In genomic region chr11:72487171-72487570, GRCm38 (mm10) we compare ENCODE assay signal across 10 mouse cellular contexts. TPM values are rescaled to one million over a fixed set of nuclear protein-coding genes. Genes with fewer than 3 reads are reported as not detected.
DNase-seq lines count a peak whose midpoint lies in the region; ATAC-seq and TF ChIP-seq lines count a peak whose summit lies in the region.
"Had no signal": no experiment of that assay in that cellular context is flagged by ENCODE, and none has a peak within 500 bp of the region (broad histone marks: within the 10 kb centered on the region; RNA-seq: fewer than 3 reads in every experiment).

No protein-coding gene starts in this region.

- H3K9me3 ChIP-seq in embryonic facial prominence, embryonic 13.5 days = no peaks in the 10 kb centered on the region
- H3K9me3 ChIP-seq in hindbrain, embryonic 14.5 days (ENCODE audit: control insufficient read depth, low read length) = no peaks in the 10 kb centered on the region
- H3K9me3 ChIP-seq in midbrain, embryonic 16.5 days (replicated peaks; ENCODE audit: control insufficient read depth, low read length, poor library complexity, severe bottlenecking) = no peaks in the 10 kb centered on the region

- peaks cover 16% of the 10 kb centered on the region for H3K4me1 ChIP-seq in embryonic facial prominence, embryonic 13.5 days
- peaks cover 25% of the 10 kb centered on the region for H3K4me1 ChIP-seq in hindbrain, embryonic 14.5 days (replicated peaks; ENCODE audit: control insufficient read depth, insufficient read depth, low read length)
- H3K4me1 ChIP-seq in midbrain, embryonic 16.5 days (ENCODE audit: control insufficient read depth, insufficient read depth, low read length) = peaks cover 34% of the 10 kb centered on the region

- H3K27ac ChIP-seq in layer of hippocampus, adult 2 months = peak overlapping the region; percentile 99; the same call in 1 of the 2 replicates
- no peak overlapping the region for H3K27ac ChIP-seq in embryonic facial prominence, embryonic 13.5 days
- no peak overlapping the region for H3K27ac ChIP-seq in hindbrain, embryonic 14.5 days
- H3K27ac ChIP-seq in midbrain, embryonic 16.5 days (ENCODE audit: low read length) = 0 out of 2 replicates have a peak overlapping the region, but pooled peaks have one; percentile 20

- H3K4me2 ChIP-seq in embryonic facial prominence, embryonic 13.5 days = 0 out of 2 replicates have a peak overlapping the region, but pooled peaks have one; percentile 96
- peak overlapping the region; percentile 75 for H3K4me2 ChIP-seq in hindbrain, embryonic 14.5 days (replicated peaks)
- peak overlapping the region; percentile 77 for H3K4me2 ChIP-seq in midbrain, embryonic 16.5 days (ENCODE audit: low read length)

- 68% methylated on average over 5 of the region's 5 CpGs for WGBS in embryonic facial prominence, embryonic 13.5 days
- WGBS in hindbrain, embryonic 14.5 days = 70% methylated on average over 5 of the region's 5 CpGs
- 64% methylated on average over 5 of the region's 5 CpGs for WGBS in midbrain, embryonic 16.5 days

- no peaks in the 10 kb centered on the region for H3K36me3 ChIP-seq in embryonic facial prominence, embryonic 13.5 days
- H3K36me3 ChIP-seq in hindbrain, embryonic 14.5 days (replicated peaks; ENCODE audit: control insufficient read depth, insufficient read depth) = no peaks in the 10 kb centered on the region
- no peaks in the 10 kb centered on the region for H3K36me3 ChIP-seq in midbrain, embryonic 16.5 days (ENCODE audit: control insufficient read depth, insufficient read depth, low read length)

- no peak for TF ChIP-seq CTCF in layer of hippocampus, adult 2 months (conservative IDR thresholded peaks at IDR 0.05)

- peaks cover 60% of the 10 kb centered on the region for H3K27me3 ChIP-seq in embryonic facial prominence, embryonic 13.5 days
- no peaks in the 10 kb centered on the region for H3K27me3 ChIP-seq in hindbrain, embryonic 14.5 days (ENCODE audit: control insufficient read depth, insufficient read depth, low read length)
- H3K27me3 ChIP-seq in midbrain, embryonic 16.5 days (ENCODE audit: control insufficient read depth, insufficient read depth, low read depth, low read length) = no peaks in the 10 kb centered on the region

- peak overlapping the region; percentile 65 for H3K4me3 ChIP-seq in layer of hippocampus, adult 2 months
- H3K4me3 ChIP-seq in embryonic facial prominence, embryonic 13.5 days = no peak overlapping the region
- peak overlapping the region; percentile 81; the same call in 1 of the 2 replicates for H3K4me3 ChIP-seq in hindbrain, embryonic 14.5 days (replicated peaks; ENCODE audit: low read length)
- no peak overlapping the region for H3K4me3 ChIP-seq in midbrain, embryonic 16.5 days (ENCODE audit: low read depth, low read length)

- no peak overlapping the region for H3K9ac ChIP-seq in embryonic facial prominence, embryonic 13.5 days
- peak overlapping the region; percentile 96; the same call in 1 of the 2 replicates for H3K9ac ChIP-seq in hindbrain, embryonic 14.5 days
- peak overlapping the region; percentile 34; the same call in 1 of the 2 replicates for H3K9ac ChIP-seq in midbrain, embryonic 16.5 days (ENCODE audit: low read depth, low read length)

- no peak for DNase-seq in layer of hippocampus, adult 2 months (ENCODE audit: low spot score in 2 of 2)
- no peak for DNase-seq in layer of hippocampus, postnatal 36 days
- DNase-seq in hindbrain, embryonic 14.5 days (ENCODE audit: low spot score) = no peak
- no peak for DNase-seq in spleen, adult 18-20 months
- DNase-seq in retina, postnatal 1 day = no peak
- DNase-seq: thymus, postnatal 36 days had no signal

- ATAC-seq in embryonic facial prominence, embryonic 13.5 days (ENCODE audit: insufficient number of reproducible peaks, insufficient read depth, low FRiP score, low TSS enrichment, low read depth) = no peak
- no peak for ATAC-seq in hindbrain, embryonic 14.5 days (ENCODE audit: low FRiP score)
- no peak for ATAC-seq in midbrain, embryonic 16.5 days

RNA-seq across cellular contexts. Expression of gene Spns2, which starts 2.5 kb away (rescaled TPM):
- 100 to 1,000 TPM; 101 to 105 TPM for total RNA-seq in layer of hippocampus, adult 2 months (2021)
- 100 to 1,000 TPM in 1 of 2 experiments, 10 to 100 TPM in 1; 91.4 to 129 TPM for total RNA-seq in layer of hippocampus, postnatal 36 days (2021)
- polyA plus RNA-seq in embryonic facial prominence, embryonic 13.5 days (2015; fragmentation: Nextera tagmentation; extraction: Ambion mirVana) = 2.7 and 3.0 TPM in 2 replicates
- polyA plus RNA-seq in hindbrain, embryonic 14.5 days (2014; fragmentation: Nextera tagmentation; extraction: Ambion mirVana) = 11.9 and 12.4 TPM in 2 replicates
- polyA plus RNA-seq in midbrain, embryonic 16.5 days (2015; fragmentation: Nextera tagmentation; extraction: Ambion mirVana) = 6.8 and 8.4 TPM in 2 replicates

RNA-seq across cellular contexts. Expression of gene Mybbp1a, which starts 46.0 kb away (rescaled TPM):
- 10 to 100 TPM; 55.7 to 56.2 TPM for total RNA-seq in layer of hippocampus, adult 2 months (2021)
- total RNA-seq in layer of hippocampus, postnatal 36 days (2021) = 10 to 100 TPM; 51.3 to 52.2 TPM
- polyA plus RNA-seq in embryonic facial prominence, embryonic 13.5 days (2015; fragmentation: Nextera tagmentation; extraction: Ambion mirVana) = 162 and 174 TPM in 2 replicates
- polyA plus RNA-seq in hindbrain, embryonic 14.5 days (2014; fragmentation: Nextera tagmentation; extraction: Ambion mirVana) = 54.1 and 63.3 TPM in 2 replicates
- polyA plus RNA-seq in midbrain, embryonic 16.5 days (2015; fragmentation: Nextera tagmentation; extraction: Ambion mirVana) = 61.1 and 67.6 TPM in 2 replicates

RNA-seq across cellular contexts. Expression of gene Ggt6, which starts 51.8 kb away (rescaled TPM):
- total RNA-seq in layer of hippocampus, adult 2 months (2021) = not detected
- not detected for total RNA-seq in layer of hippocampus, postnatal 36 days (2021)
- polyA plus RNA-seq in embryonic facial prominence, embryonic 13.5 days (2015; fragmentation: Nextera tagmentation; extraction: Ambion mirVana) = 1.1 and 1.3 TPM in 2 replicates
- 0.11 TPM in 1 of 2 replicates, not detected in the other for polyA plus RNA-seq in hindbrain, embryonic 14.5 days (2014; fragmentation: Nextera tagmentation; extraction: Ambion mirVana)
- polyA plus RNA-seq in midbrain, embryonic 16.5 days (2015; fragmentation: Nextera tagmentation; extraction: Ambion mirVana) = not detected in 2 replicates
- polyA plus RNA-seq: embryonic facial prominence, embryonic 11.5 days; limb, embryonic 11.5 days had no signal

Comparison
In these comparisons a context has a peak if more than half of its experiments do, and no peak if none do; other contexts are left out.
1. H3K27ac ChIP-seq: peak in layer of hippocampus, adult 2 months (single experiment) and midbrain, embryonic 16.5 days (single experiment); none in embryonic facial prominence, embryonic 13.5 days (single experiment) and hindbrain, embryonic 14.5 days (single experiment).
2. H3K4me3 ChIP-seq: peak in layer of hippocampus, adult 2 months (single experiment) and hindbrain, embryonic 14.5 days (single experiment); none in embryonic facial prominence, embryonic 13.5 days (single experiment) and midbrain, embryonic 16.5 days (single experiment).
3. Peak in every context shown above with its lines, with median percentiles within 50 percentile points of each other: H3K4me2 ChIP-seq.